Mouse (Mus musculus): ENCODE measurements around the gene Nrxn1.

Nrxn1 gene

GRCm38 (mm10) chr17:91093042-91093080, at the start of gene Nrxn1:
Nrxn1 (minus strand) TSS chr17:91093071.
- DNase-seq = no peak

GRCm38 (mm10) chr17:91136859-91137258, 44.0 kb upstream of the Nrxn1 start:
- DNase-seq = no peak

GRCm38 (mm10) chr17:91112880-91113628, 20.2 kb upstream of the Nrxn1 start:
- DNase-seq = no peak

GRCm38 (mm10) chr17:91112085-91112484, 19.2 kb upstream of the Nrxn1 start:
- DNase-seq = peak in 1 of 2 experiments; percentile 29

GRCm38 (mm10) chr17:91093081-91093875, 407 bp upstream of the Nrxn1 start:
- DNase-seq = no peak

- DNase-seq = no peak
These were observed 340 bp downstream of the Nrxn1 start for GRCm38 (mm10) chr17:91092421-91093041.

GRCm38 (mm10) chr17:91090631-91091030, 2.2 kb downstream of the Nrxn1 start:
- DNase-seq = no peak

GRCm38 (mm10) chr17:91088991-91089390, 3.9 kb downstream of the Nrxn1 start:
- no peak for DNase-seq

GRCm38 (mm10) chr17:91088037-91088715, 4.7 kb downstream of the Nrxn1 start:
- DNase-seq = no peak

- DNase-seq = no peak
These were observed 6.5 kb downstream of the Nrxn1 start for GRCm38 (mm10) chr17:91086412-91086811.

- DNase-seq = no peak
These were observed 7.5 kb downstream of the Nrxn1 start for GRCm38 (mm10) chr17:91085416-91085815.

GRCm38 (mm10) chr17:91079096-91079495, 13.8 kb downstream of the Nrxn1 start:
- DNase-seq = no peak

GRCm38 (mm10) chr17:91074780-91075179, 18.1 kb downstream of the Nrxn1 start:
- no peak for DNase-seq

- DNase-seq = no peak
These were observed 59.4 kb downstream of the Nrxn1 start for GRCm38 (mm10) chr17:91033466-91033865.

GRCm38 (mm10) chr17:91025061-91025623, 67.7 kb downstream of the Nrxn1 start:
- no peak for DNase-seq

GRCm38 (mm10) chr17:91007385-91008089, 85.3 kb downstream of the Nrxn1 start:
- DNase-seq = no peak

GRCm38 (mm10) chr17:91000389-91000788, 92.5 kb downstream of the Nrxn1 start:
- no peak for DNase-seq

GRCm38 (mm10) chr17:90999667-91000154, 93.2 kb downstream of the Nrxn1 start:
- DNase-seq = no peak

- DNase-seq = no peak
These were observed 95.2 kb downstream of the Nrxn1 start for GRCm38 (mm10) chr17:90997714-90998113.

- DNase-seq = no peak
These were observed 97.4 kb downstream of the Nrxn1 start for GRCm38 (mm10) chr17:90995436-90995835.

GRCm38 (mm10) chr17:90994247-90994646, 98.6 kb downstream of the Nrxn1 start:
- DNase-seq = no peak

GRCm38 (mm10) chr17:90990747-90991146, 102.1 kb downstream of the Nrxn1 start:
- DNase-seq = no peak
